Mouse (Mus musculus): ENCODE data around the gene Ap1g1. TPM values are rescaled to one million over a fixed set of nuclear protein-coding genes. Genes with fewer than 3 reads are reported as not detected.
"Not testable (repeated sequence)": the region's sequence is repeated elsewhere in the genome, so short reads cannot be mapped to it uniquely, and the experiment has no call there.

The Ap1g1 gene
- 38.9 and 43.3 TPM in 2 replicates for polyA plus RNA-seq (2016; fragmentation: Nextera tagmentation; extraction: Ambion mirVana)

- H3K36me3 ChIP-seq: no peaks in the 10 kb centered on the region
- peak; percentile 99 for DNase-seq (ENCODE audit: low spot score)
- peak within 1 kb of the TSS; percentile 98 for H3K4me3 ChIP-seq
- peaks cover 13% of the 10 kb centered on the region for H3K4me1 ChIP-seq
- under 1% methylated on average over 64 of the region's 64 CpGs for WGBS
- H3K27me3 ChIP-seq (ENCODE audit: insufficient read depth, poor library complexity, severe bottlenecking): 0 out of 2 replicates have a peak, but pooled peaks cover 4% of the 10 kb centered on the region
- no peaks in the 10 kb centered on the region for H3K9me3 ChIP-seq
- peak within 1 kb of the TSS; percentile 100 for H3K27ac ChIP-seq
Observed at GRCm38 (mm10) chr8:109778280-109778977, at the start of gene Ap1g1. TSS of gene Ap1g1 (plus strand) at chr8:109778554.

GRCm38 (mm10) chr8:109731012-109731411 is 47.3 kb upstream of the Ap1g1 start:
- 82% methylated on average over 3 of the region's 3 CpGs for WGBS
- Histone ChIP-seq H3K36me3 (peaks cover 84% of the 10 kb centered on the region), H3K27ac (no peak overlapping the region), H3K27me3 (ENCODE audit: insufficient read depth, poor library complexity, severe bottlenecking) (no peaks in the 10 kb centered on the region), H3K4me3 (no peak overlapping the region), H3K4me1 (no peaks in the 10 kb centered on the region), H3K9me3 (no peaks in the 10 kb centered on the region)
- DNase-seq (ENCODE audit: low spot score): no peak

GRCm38 (mm10) chr8:109734018-109734417 is 44.3 kb upstream of the Ap1g1 start:
- 73% methylated on average over 3 of the region's 3 CpGs for WGBS
- Histone ChIP-seq H3K36me3 (peaks cover 61% of the 10 kb centered on the region), H3K4me1 (peaks cover 6% of the 10 kb centered on the region), H3K4me3 (no peak overlapping the region), H3K27me3 (ENCODE audit: insufficient read depth, poor library complexity, severe bottlenecking) (no peaks in the 10 kb centered on the region), H3K9me3 (no peaks in the 10 kb centered on the region), H3K27ac (no peak overlapping the region)
- no peak for DNase-seq (ENCODE audit: low spot score)

- whole genome bisulfite sequencing: 6% methylated on average over 8 of the region's 8 CpGs
- DNase-seq (ENCODE audit: low spot score): no peak
- H3K27ac ChIP-seq: peak overlapping the region; percentile 94
Observed at GRCm38 (mm10) chr8:109736819-109737218, 41.5 kb upstream of the Ap1g1 start.

GRCm38 (mm10) chr8:109737237-109738048 is 40.9 kb upstream of the Ap1g1 start, which contains the start of gene Atxn1l:
TSS of gene Atxn1l (minus strand) at chr8:109737739.
- H3K4me1 ChIP-seq: peaks cover 6% of the 10 kb centered on the region
- WGBS: under 1% methylated on average over 59 of the region's 59 CpGs
- H3K27me3 ChIP-seq (ENCODE audit: insufficient read depth, poor library complexity, severe bottlenecking): no peaks in the 10 kb centered on the region
- H3K4me3 ChIP-seq: peak within 1 kb of the TSS; percentile 85
- peaks cover 27% of the 10 kb centered on the region for H3K36me3 ChIP-seq
- peak within 1 kb of the TSS; percentile 94 for H3K27ac ChIP-seq
- H3K9me3 ChIP-seq: no peaks in the 10 kb centered on the region
- DNase-seq (ENCODE audit: low spot score): peak; percentile 95

More at GRCm38 (mm10) chr8:109736819-109737218, 41.5 kb upstream of the Ap1g1 start:
- Histone ChIP-seq H3K36me3 (peaks cover 33% of the 10 kb centered on the region), H3K4me3 (peak overlapping the region; percentile 85), H3K9me3 (no peaks in the 10 kb centered on the region), H3K4me1 (peaks cover 6% of the 10 kb centered on the region), H3K27me3 (ENCODE audit: insufficient read depth, poor library complexity, severe bottlenecking) (no peaks in the 10 kb centered on the region)

GRCm38 (mm10) chr8:109738049-109738380 is 40.3 kb upstream of the Ap1g1 start:
- H3K27me3 ChIP-seq (ENCODE audit: insufficient read depth, poor library complexity, severe bottlenecking): no peaks in the 10 kb centered on the region
- no peaks in the 10 kb centered on the region for H3K9me3 ChIP-seq
- peaks cover 6% of the 10 kb centered on the region for H3K4me1 ChIP-seq
- WGBS: 92% methylated on average over 1 of the region's 1 CpGs
- no peak for DNase-seq (ENCODE audit: low spot score)
- H3K27ac ChIP-seq: peak overlapping the region; percentile 94
- H3K4me3 ChIP-seq: peak overlapping the region; percentile 85
- peaks cover 21% of the 10 kb centered on the region for H3K36me3 ChIP-seq

- no peak for DNase-seq (ENCODE audit: low spot score)
- Histone ChIP-seq H3K4me3 (no peak overlapping the region), H3K27me3 (ENCODE audit: insufficient read depth, poor library complexity, severe bottlenecking) (no peaks in the 10 kb centered on the region), H3K9me3 (no peaks in the 10 kb centered on the region), H3K4me1 (no peaks in the 10 kb centered on the region), H3K27ac (no peak overlapping the region), H3K36me3 (no peaks in the 10 kb centered on the region)
- 89% methylated on average over 12 of the region's 12 CpGs for WGBS
Observed at GRCm38 (mm10) chr8:109747468-109748199, 30.7 kb upstream of the Ap1g1 start.

GRCm38 (mm10) chr8:109750274-109750673 is 28.1 kb upstream of the Ap1g1 start:
- H3K27me3 ChIP-seq (ENCODE audit: insufficient read depth, poor library complexity, severe bottlenecking): no peaks in the 10 kb centered on the region
- no peaks in the 10 kb centered on the region for H3K36me3 ChIP-seq
- DNase-seq (ENCODE audit: low spot score): no peak
- WGBS: 60% methylated on average over 5 of the region's 5 CpGs
- H3K9me3 ChIP-seq: no peaks in the 10 kb centered on the region
- no peaks in the 10 kb centered on the region for H3K4me1 ChIP-seq
- H3K4me3 ChIP-seq: no peak overlapping the region
- no peak overlapping the region for H3K27ac ChIP-seq

- WGBS: 78% methylated on average over 12 of the region's 12 CpGs
- DNase-seq (ENCODE audit: low spot score): no peak
- Histone ChIP-seq H3K4me3 (no peak overlapping the region), H3K9me3 (no peaks in the 10 kb centered on the region), H3K27ac (no peak overlapping the region), H3K4me1 (no peaks in the 10 kb centered on the region), H3K27me3 (ENCODE audit: insufficient read depth, poor library complexity, severe bottlenecking) (no peaks in the 10 kb centered on the region), H3K36me3 (no peaks in the 10 kb centered on the region)
Observed at GRCm38 (mm10) chr8:109750699-109751098, 27.7 kb upstream of the Ap1g1 start.

- H3K4me1 ChIP-seq: no peaks in the 10 kb centered on the region
- H3K27ac ChIP-seq: no peak overlapping the region
- 85% methylated on average over 20 of the region's 20 CpGs for WGBS
- no peaks in the 10 kb centered on the region for H3K9me3 ChIP-seq
- no peak overlapping the region for H3K4me3 ChIP-seq
- no peaks in the 10 kb centered on the region for H3K27me3 ChIP-seq (ENCODE audit: insufficient read depth, poor library complexity, severe bottlenecking)
- H3K36me3 ChIP-seq: no peaks in the 10 kb centered on the region
- DNase-seq (ENCODE audit: low spot score): no peak
Observed at GRCm38 (mm10) chr8:109751731-109752485, 26.4 kb upstream of the Ap1g1 start.

GRCm38 (mm10) chr8:109754696-109755095 is 23.7 kb upstream of the Ap1g1 start:
- Histone ChIP-seq H3K9me3 (no peaks in the 10 kb centered on the region), H3K27me3 (ENCODE audit: insufficient read depth, poor library complexity, severe bottlenecking) (no peaks in the 10 kb centered on the region), H3K4me1 (no peaks in the 10 kb centered on the region), H3K27ac (no peak overlapping the region), H3K4me3 (no peak overlapping the region), H3K36me3 (no peaks in the 10 kb centered on the region)
- no peak for DNase-seq (ENCODE audit: low spot score)
- 81% methylated on average over 8 of the region's 8 CpGs for WGBS

GRCm38 (mm10) chr8:109755554-109755953 is 22.8 kb upstream of the Ap1g1 start:
- not testable (repeated sequence) for H3K9me3 ChIP-seq; DNase-seq (ENCODE audit: low spot score); H3K27me3 ChIP-seq (ENCODE audit: insufficient read depth, poor library complexity, severe bottlenecking); H3K27ac ChIP-seq; H3K4me3 ChIP-seq; H3K36me3 ChIP-seq; H3K4me1 ChIP-seq
- 81% methylated on average over 4 of the region's 4 CpGs for WGBS
